Mouse (Mus musculus): ENCODE results near the gene Olah.

GRCm38 (mm10) chr2:3305426-3306025, 91.5 kb downstream of the Olah start:
- TF ChIP-seq GATA1 (IDR thresholded peaks at IDR 0.05; ENCODE audit: low read length) (no peak), TAL1 (IDR thresholded peaks at IDR 0.05; ENCODE audit: low read length) (no peak)
